Mouse (Mus musculus) embryonic fibroblast, embryonic 13.5 days (primary cell): Measurements from ENCODE around the gene Ankib1.

Experiments used
- CTCF ChIP-seq: IDR thresholded peaks from 2 replicates; pipeline ENCODE4 v1.5.1; 2011; ENCODE audit warnings: mild to moderate bottlenecking, control low read depth, low read length, moderate library complexity, borderline replicate concordance; ENCODE audit not compliant: insufficient read depth
- POLR2A ChIP-seq: IDR thresholded peaks from 2 replicates; pipeline ENCODE4 v1.6.1; 2011; ENCODE audit warnings: low read depth, mild to moderate bottlenecking, control low read depth, low read length, moderate library complexity

GRCm38 (mm10) chr5:3784751-3785496, 17.8 kb downstream of the Ankib1 start:
- TF ChIP-seq POLR2A (no peak), CTCF (no peak)
